Mouse (Mus musculus) spleen, postnatal 36 days (tissue): ENCODE measurements at regions not wholly inside any gene's neighbourhood (a gene's known extent, or its start where the extent isn't known, plus 50 kb on each side); places are given as distances from the start of the nearest gene placed in this dataset.

Experiments used
- DNase-seq, 2 experiments: peaks; one replicate each; pipeline ENCODE4 v3.0.0; 2022; ENCODE audit warnings: low spot score in 2 of 2, mixed read lengths in 1 of 2

GRCm38 (mm10) chr13:101019272-101019676 lies 186.0 kb upstream of the Slc30a5 start:
- no peak for DNase-seq

GRCm38 (mm10) chr13:101017041-101017440 lies 183.8 kb upstream of the Slc30a5 start:
- no peak for DNase-seq

GRCm38 (mm10) chr13:101016181-101016580 lies 183.0 kb upstream of the Slc30a5 start:
- DNase-seq, result no peak

GRCm38 (mm10) chr13:101015435-101015834 lies 182.2 kb upstream of the Slc30a5 start:
- DNase-seq, result no peak

- no peak for DNase-seq
Measured at GRCm38 (mm10) chr13:101013604-101014003, 180.4 kb upstream of the Slc30a5 start.

- no peak for DNase-seq
Measured at GRCm38 (mm10) chr13:100990646-100991045, 157.4 kb upstream of the Slc30a5 start.

GRCm38 (mm10) chr13:100988671-100989531 lies 155.7 kb upstream of the Slc30a5 start:
- DNase-seq, result no peak

GRCm38 (mm10) chr13:100988116-100988515 lies 154.9 kb upstream of the Slc30a5 start:
- DNase-seq, result no peak

- DNase-seq, result no peak
Measured at GRCm38 (mm10) chr13:100975741-100976140, 142.5 kb upstream of the Slc30a5 start.

GRCm38 (mm10) chr13:100971080-100972017 lies 138.1 kb upstream of the Slc30a5 start:
- no peak for DNase-seq

GRCm38 (mm10) chr13:100962811-100963540 lies 129.7 kb upstream of the Slc30a5 start:
- no peak for DNase-seq

GRCm38 (mm10) chr13:100954598-100955251 lies 121.5 kb upstream of the Slc30a5 start:
- no peak for DNase-seq

GRCm38 (mm10) chr13:100954106-100954505 lies 120.9 kb upstream of the Slc30a5 start:
- DNase-seq, result no peak

- no peak for DNase-seq
Measured at GRCm38 (mm10) chr13:100951185-100951508, 117.9 kb upstream of the Slc30a5 start.

- no peak for DNase-seq
Measured at GRCm38 (mm10) chr13:100950348-100951184, 117.3 kb upstream of the Slc30a5 start.

- DNase-seq, result no peak
Measured at GRCm38 (mm10) chr13:100943206-100943848, 110.1 kb upstream of the Slc30a5 start.

- no peak for DNase-seq
Measured at GRCm38 (mm10) chr13:100940791-100941190, 107.6 kb upstream of the Slc30a5 start.

- DNase-seq, result peak in 1 of 2 experiments; percentile 4
Measured at GRCm38 (mm10) chr13:100939677-100940076, 106.5 kb upstream of the Slc30a5 start.

- no peak for DNase-seq
Measured at GRCm38 (mm10) chr13:100933265-100933664, 100.0 kb upstream of the Slc30a5 start.

- DNase-seq, result no peak
Measured at GRCm38 (mm10) chr13:100899566-100899965, 66.3 kb upstream of the Slc30a5 start.
